Mouse (Mus musculus): ENCODE data around the gene Ust. TPM values are rescaled to one million over a fixed set of nuclear protein-coding genes. Genes with fewer than 3 reads are reported as not detected.
"Not testable (repeated sequence)": the region's sequence is repeated elsewhere in the genome, so short reads cannot be mapped to it uniquely, and the experiment has no call there.

Gene Ust
- polyA plus RNA-seq (2015; fragmentation: Nextera tagmentation; extraction: Ambion mirVana): 4.1 and 4.5 TPM in 2 replicates

DNA sequence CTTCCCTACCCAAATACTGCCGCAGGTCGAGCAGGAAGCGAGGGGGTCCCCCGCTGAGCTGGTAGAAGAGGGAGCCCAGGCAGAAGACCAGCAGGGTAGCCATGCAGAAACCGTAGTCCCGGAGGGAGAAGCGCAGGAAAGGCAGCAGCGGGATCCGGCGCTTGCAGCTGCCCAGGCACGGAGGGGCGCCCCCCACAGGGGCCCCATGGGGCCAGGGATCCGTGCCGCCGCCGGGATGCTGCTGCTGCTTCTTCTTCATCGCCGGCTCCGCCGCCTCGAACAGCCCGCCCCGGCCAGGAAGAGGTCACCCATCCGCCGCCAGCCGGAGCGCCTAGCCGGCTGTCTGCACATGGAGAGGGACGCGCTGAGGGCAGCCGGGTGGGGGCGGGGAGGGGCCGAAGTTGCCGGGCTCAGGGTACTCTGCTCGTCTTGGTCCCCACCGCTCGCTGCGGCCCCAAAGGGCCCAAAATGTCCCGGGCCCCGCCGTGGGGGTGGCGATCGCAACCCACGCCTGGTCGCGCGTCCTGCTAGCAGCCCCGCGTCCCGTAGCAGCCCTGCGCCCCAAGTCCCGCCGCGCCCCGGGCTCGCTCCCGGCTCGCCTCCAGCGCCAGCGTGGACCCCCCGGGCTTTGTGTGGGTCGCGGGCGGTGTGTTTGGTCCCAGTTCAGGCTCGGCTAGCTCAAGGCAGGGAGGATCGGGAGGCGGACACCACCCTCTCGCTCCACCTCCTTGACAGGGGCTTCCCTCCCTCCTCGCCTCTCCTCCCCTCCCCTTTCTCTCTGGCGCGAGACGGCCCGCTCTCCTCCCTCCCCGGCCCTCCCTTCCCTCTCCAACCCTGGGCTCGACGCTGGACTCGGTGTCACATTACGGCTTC, at the start of gene Ust:
Ust (minus strand) TSS at position 685 of the 873 bp plus-strand sequence.
- Histone ChIP-seq H3K4me3 (peak within 1 kb of the TSS; percentile 81), H3K4me2 (peak within 1 kb of the TSS; percentile 92), H3K4me1 (replicated peaks) (peaks cover 25% of the 10 kb centered on the region), H3K9ac (peak within 1 kb of the TSS; percentile 82), H3K27me3 (peaks cover 43% of the 10 kb centered on the region), H3K36me3 (no peaks in the 10 kb centered on the region), H3K9me3 (no peaks in the 10 kb centered on the region), H3K27ac (peak within 1 kb of the TSS; percentile 58; the same call in 1 of the 2 replicates)
- peak; percentile 87 for ATAC-seq (ENCODE audit: low FRiP score)
- 0% methylated on average over 71 of the region's 78 CpGs for WGBS

DNA sequence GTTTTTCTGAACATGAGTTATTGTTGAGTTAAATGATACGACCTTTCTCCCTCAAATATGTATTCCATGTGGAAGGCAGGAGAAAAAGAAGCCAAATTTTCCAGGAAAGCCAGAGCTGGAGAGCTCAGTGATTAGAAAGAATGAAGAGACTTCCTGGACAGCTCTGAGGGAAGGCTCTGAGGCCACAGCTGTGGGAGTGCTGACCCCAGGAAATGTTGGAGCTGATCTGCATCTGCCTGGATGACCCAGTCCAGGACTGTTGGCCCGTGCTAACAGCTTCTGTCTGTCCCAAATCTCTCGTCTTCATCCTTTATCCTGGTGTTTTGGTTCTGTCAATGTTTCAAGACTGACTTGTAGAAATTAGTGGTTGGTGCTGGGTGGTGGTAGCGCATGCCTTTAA, 42.7 kb upstream of the Ust start:
- Histone ChIP-seq H3K4me2 (no peak overlapping the region), H3K4me3 (no peak overlapping the region), H3K27ac (no peak overlapping the region), H3K27me3 (no peaks in the 10 kb centered on the region), H3K9ac (no peak overlapping the region), H3K36me3 (no peaks in the 10 kb centered on the region), H3K9me3 (peaks cover 3% of the 10 kb centered on the region; the same call in 1 of the 2 replicates), H3K4me1 (replicated peaks) (no peaks in the 10 kb centered on the region)
- WGBS: 82% methylated on average over 4 of the region's 4 CpGs
- no peak for ATAC-seq (ENCODE audit: low FRiP score)

DNA sequence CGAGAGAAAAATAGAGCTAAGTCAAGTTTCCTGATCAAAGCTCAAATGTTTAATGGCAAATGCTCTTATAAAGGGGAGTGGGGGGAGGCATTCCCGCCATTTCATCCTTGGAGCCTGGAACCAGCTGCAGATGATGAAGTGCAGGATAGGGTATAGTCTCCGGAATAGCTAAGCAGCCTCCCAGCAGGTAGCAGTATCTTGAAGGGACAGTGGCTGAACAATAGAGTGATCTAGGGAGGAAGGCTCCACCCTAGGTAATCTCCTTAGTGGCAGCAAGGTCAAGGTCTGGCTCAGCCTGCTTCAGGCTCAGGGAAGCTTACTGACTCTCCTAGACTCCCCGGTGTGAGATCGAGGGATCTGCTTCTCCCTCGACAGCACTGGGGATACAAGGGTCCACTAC, 40.9 kb upstream of the Ust start:
- H3K4me2 ChIP-seq; ATAC-seq (ENCODE audit: low FRiP score); H3K36me3 ChIP-seq; H3K4me3 ChIP-seq; H3K27ac ChIP-seq; H3K27me3 ChIP-seq; H3K9ac ChIP-seq; H3K4me1 ChIP-seq (replicated peaks): not testable (repeated sequence)
- peaks cover 11% of the 10 kb centered on the region; the same call in 1 of the 2 replicates for H3K9me3 ChIP-seq
- WGBS: 66% methylated on average over 6 of the region's 6 CpGs

DNA sequence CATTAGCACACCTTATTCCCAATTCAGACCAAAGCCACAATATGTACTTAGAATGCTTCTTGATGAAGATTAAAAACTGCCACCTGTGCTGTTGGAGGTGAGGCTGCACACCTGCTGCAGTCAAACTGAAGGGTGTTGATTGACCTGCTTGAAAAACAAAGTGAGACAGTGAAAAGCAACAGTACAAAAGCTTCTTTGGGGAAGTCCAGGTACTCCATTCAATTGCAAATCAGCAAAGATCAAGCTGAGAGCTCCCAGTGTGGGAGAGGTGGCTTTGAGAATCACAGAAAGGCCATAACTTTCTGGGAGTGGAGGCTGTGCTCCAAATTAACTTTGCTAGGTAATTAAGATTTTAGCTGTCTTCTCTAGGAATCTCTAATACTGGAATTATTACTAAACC, 33.6 kb upstream of the Ust start:
- H3K4me1 ChIP-seq (replicated peaks); ATAC-seq (ENCODE audit: low FRiP score); H3K9ac ChIP-seq; H3K4me2 ChIP-seq; H3K27ac ChIP-seq; H3K36me3 ChIP-seq; H3K4me3 ChIP-seq; H3K27me3 ChIP-seq: not testable (repeated sequence)
- H3K9me3 ChIP-seq: peaks cover 26% of the 10 kb centered on the region

DNA sequence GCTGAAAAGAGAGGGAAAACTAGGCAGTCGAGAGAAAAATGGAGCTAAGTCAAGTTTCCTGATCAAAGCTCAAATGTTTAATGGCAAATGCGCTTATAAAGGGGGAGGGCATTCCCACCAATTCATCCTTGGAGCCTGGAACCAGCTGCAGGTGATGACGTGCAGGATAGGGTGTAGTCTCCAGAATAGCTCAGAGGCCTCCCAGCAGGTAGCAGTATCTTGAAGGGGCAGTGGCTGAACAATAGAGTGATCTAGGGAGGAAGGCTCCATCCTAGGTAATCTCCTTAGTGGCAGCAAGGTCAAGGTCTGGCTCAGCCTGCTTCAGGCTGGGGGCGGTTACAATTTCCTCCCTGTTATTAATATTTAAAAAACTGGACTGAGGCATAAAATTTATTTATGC, 33.0 kb upstream of the Ust start:
- not testable (repeated sequence) for H3K4me2 ChIP-seq; H3K9ac ChIP-seq; H3K4me1 ChIP-seq (replicated peaks); H3K36me3 ChIP-seq; H3K27ac ChIP-seq; ATAC-seq (ENCODE audit: low FRiP score); H3K27me3 ChIP-seq; H3K4me3 ChIP-seq
- peaks cover 26% of the 10 kb centered on the region for H3K9me3 ChIP-seq
- WGBS: 88% methylated on average over 4 of the region's 4 CpGs

DNA sequence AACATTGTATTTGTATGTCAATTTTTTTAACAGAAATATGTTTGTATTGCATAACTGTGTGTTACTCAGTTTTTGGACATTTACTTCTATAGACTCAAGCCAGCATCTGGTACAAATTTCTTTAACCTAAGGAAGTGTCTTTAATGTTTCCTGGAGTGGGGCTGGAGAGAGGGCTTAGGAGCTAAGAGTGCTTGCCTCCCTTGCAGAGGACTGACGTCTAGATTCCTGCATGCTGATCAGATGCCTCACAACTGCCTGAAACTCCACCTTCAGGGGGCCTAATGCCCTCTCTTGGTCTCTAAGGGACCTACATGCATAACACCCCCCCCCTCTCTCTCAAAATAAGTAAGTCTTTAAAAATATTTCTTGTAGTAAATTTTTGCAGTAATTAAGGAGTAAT, 22.9 kb upstream of the Ust start:
- no peak overlapping the region for H3K4me3 ChIP-seq
- H3K4me1 ChIP-seq (replicated peaks): no peaks in the 10 kb centered on the region
- no peak for ATAC-seq (ENCODE audit: low FRiP score)
- H3K36me3 ChIP-seq: no peaks in the 10 kb centered on the region
- H3K27me3 ChIP-seq: no peaks in the 10 kb centered on the region
- H3K4me2 ChIP-seq: no peak overlapping the region
- no peak overlapping the region for H3K9ac ChIP-seq
- H3K9me3 ChIP-seq: 0 out of 2 replicates have a peak, but pooled peaks cover 3% of the 10 kb centered on the region
- no peak overlapping the region for H3K27ac ChIP-seq
- 11% methylated on average over 1 of the region's 1 CpGs for WGBS

DNA sequence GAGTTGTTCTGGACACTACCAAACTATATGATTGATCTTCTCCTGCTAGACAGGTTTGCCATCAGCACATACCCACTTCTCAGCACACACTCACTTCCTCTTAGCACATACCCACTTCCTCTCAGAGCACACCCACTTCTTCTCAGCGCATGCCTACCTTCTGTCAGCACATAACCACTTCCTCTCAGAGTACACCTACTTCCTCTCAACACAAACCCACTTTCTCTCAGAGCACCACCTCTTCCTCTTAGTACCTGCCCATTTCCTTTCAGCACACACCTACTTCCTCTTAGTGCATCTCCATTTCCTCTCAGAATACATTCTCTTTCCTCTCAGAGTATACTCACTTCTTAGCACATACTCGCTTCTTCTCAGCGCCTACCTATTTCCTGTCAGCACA, 16.8 kb upstream of the Ust start:
- WGBS: 93% methylated on average over 3 of the region's 3 CpGs
- H3K4me3 ChIP-seq: no peak overlapping the region
- no peaks in the 10 kb centered on the region for H3K27me3 ChIP-seq
- H3K9me3 ChIP-seq: 0 out of 2 replicates have a peak, but pooled peaks cover 3% of the 10 kb centered on the region
- H3K27ac ChIP-seq: no peak overlapping the region
- no peaks in the 10 kb centered on the region for H3K4me1 ChIP-seq (replicated peaks)
- no peaks in the 10 kb centered on the region for H3K36me3 ChIP-seq
- H3K4me2 ChIP-seq: no peak overlapping the region
- ATAC-seq (ENCODE audit: low FRiP score): no peak
- H3K9ac ChIP-seq: no peak overlapping the region

DNA sequence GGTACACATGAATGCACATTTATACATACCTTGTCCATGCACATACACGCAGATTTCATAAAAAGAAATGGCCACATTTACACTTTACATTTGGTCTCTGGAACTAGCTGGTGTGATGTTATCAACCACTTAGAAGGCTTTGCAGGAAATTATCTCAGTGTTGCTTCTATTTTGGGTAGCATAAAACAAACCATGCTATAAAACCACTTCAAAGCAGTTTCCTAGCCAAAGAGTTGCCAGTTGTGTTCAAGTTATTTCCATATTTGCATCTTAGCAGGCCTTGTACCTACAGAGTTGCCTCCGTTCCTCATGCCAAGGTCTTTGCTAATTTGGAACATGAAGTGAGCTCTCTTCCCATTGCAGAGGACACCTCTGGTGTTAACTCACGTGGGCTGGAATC, 13.0 kb upstream of the Ust start:
- no peaks in the 10 kb centered on the region for H3K4me1 ChIP-seq (replicated peaks)
- H3K36me3 ChIP-seq: no peaks in the 10 kb centered on the region
- ATAC-seq (ENCODE audit: low FRiP score): no peak
- no peak overlapping the region for H3K9ac ChIP-seq
- 88% methylated on average over 3 of the region's 3 CpGs for WGBS
- H3K27me3 ChIP-seq: no peaks in the 10 kb centered on the region
- no peak overlapping the region for H3K4me3 ChIP-seq
- no peak overlapping the region for H3K27ac ChIP-seq
- H3K9me3 ChIP-seq: no peaks in the 10 kb centered on the region
- H3K4me2 ChIP-seq: no peak overlapping the region

DNA sequence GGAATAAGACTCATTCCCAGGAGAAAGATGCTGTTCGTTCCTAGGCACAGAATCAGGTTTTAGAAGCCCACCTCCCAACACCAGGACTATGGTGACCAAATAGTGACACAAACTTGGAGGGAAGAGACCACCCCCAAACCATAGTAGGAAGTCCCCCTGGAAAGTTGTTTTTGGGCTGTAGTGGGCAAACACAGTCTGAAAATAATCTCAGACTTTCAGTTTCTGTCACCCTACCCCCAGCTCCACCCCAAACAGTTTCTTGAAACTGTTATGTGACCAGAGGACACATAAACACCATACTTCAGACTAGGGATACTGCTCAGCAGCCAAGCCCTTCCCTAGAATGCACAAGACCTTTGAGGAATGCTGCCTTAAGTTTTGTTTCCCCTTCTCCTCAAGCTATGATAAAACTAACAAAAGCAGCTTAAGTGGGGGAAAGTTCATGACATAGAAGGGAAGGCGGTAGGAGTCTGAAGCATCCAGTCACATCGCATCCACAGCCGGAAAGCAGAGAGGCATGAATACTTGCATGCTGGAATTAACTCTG, 12.0 kb upstream of the Ust start:
- WGBS: 87% methylated on average over 4 of the region's 4 CpGs

DNA sequence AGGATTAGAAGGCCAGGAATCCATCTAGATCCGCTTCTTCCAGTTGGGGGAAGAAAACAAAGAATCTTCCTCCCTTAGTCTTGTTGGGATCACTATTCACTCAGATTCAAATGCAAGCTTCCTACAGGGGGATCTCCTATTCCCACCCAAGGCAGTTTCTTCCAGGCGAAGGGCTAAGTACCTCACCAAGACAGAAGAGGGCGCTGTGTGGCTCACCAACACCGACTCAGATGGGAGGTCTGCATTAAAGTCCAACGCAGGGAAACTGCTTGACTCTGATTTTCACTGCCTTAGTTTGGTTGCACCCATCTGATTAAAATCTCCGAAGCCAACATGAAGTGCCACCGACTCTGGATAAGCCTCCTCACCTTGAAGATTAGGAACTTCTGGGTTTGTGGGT, 10.5 kb upstream of the Ust start:
- H3K4me2 ChIP-seq: no peak overlapping the region
- H3K9me3 ChIP-seq: no peaks in the 10 kb centered on the region
- H3K36me3 ChIP-seq: no peaks in the 10 kb centered on the region
- no peak overlapping the region for H3K9ac ChIP-seq
- no peak overlapping the region for H3K4me3 ChIP-seq
- no peak for ATAC-seq (ENCODE audit: low FRiP score)
- no peaks in the 10 kb centered on the region for H3K27me3 ChIP-seq
- no peaks in the 10 kb centered on the region for H3K4me1 ChIP-seq (replicated peaks)
- WGBS: 38% methylated on average over 7 of the region's 7 CpGs
- H3K27ac ChIP-seq: no peak overlapping the region

More for the DNA sequence above, 12.0 kb upstream of the Ust start:
- H3K4me1 ChIP-seq (replicated peaks): no peaks in the 10 kb centered on the region
- H3K9ac ChIP-seq: no peak overlapping the region
- no peak overlapping the region for H3K4me3 ChIP-seq
- no peak for ATAC-seq (ENCODE audit: low FRiP score)
- no peaks in the 10 kb centered on the region for H3K36me3 ChIP-seq
- no peaks in the 10 kb centered on the region for H3K9me3 ChIP-seq
- H3K27me3 ChIP-seq: no peaks in the 10 kb centered on the region
- no peak overlapping the region for H3K27ac ChIP-seq
- H3K4me2 ChIP-seq: no peak overlapping the region

DNA sequence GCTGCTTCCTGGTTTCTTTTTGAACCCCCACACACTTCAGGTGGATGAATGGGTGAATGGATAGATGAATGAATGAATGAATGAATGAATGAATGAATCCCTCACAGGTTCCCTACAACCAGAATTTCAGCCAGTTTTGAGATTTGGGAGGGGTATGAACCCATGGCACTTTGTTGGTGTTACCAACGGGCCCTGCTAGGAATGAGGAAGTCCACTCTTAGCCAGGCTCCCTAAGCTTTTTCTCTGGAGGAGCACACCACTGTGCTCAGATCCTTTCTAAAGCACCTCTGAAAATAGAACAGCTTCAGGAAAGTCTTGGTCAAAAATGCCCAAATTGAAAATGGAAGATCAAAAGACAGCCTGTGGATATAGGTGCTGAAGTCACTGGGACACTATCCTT, 6.7 kb upstream of the Ust start:
- H3K4me3 ChIP-seq: no peak overlapping the region
- H3K27ac ChIP-seq: no peak overlapping the region
- H3K36me3 ChIP-seq: no peaks in the 10 kb centered on the region
- no peaks in the 10 kb centered on the region for H3K9me3 ChIP-seq
- H3K4me2 ChIP-seq: no peak overlapping the region
- ATAC-seq (ENCODE audit: low FRiP score): no peak
- WGBS: 96% methylated on average over 1 of the region's 1 CpGs
- 0 out of 2 replicates have a peak, but pooled peaks cover 5% of the 10 kb centered on the region for H3K4me1 ChIP-seq (replicated peaks)
- H3K9ac ChIP-seq: no peak overlapping the region
- peaks cover 7% of the 10 kb centered on the region for H3K27me3 ChIP-seq

DNA sequence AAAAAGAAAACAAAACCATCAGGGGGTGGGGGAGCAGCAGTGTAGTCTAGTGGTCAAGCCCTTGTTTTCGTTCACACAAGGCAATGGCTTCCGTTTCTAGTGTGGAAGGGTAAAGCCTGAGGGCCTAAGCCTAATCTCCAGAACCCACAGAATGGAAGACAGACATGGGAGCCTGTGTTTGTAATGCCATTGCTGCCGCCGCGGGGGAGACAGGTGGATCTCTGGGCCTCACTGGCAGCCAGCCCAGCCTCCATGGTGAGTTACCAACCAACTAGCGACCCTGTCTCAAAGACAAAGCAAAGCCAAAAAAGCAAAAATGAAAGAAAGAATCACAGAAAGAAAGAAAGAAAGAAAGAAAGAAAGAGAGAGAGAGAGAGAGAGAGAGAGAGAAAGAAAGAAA, 2.9 kb upstream of the Ust start:
- no peak overlapping the region for H3K27ac ChIP-seq
- H3K4me2 ChIP-seq: no peak overlapping the region
- no peak overlapping the region for H3K4me3 ChIP-seq
- no peak for ATAC-seq (ENCODE audit: low FRiP score)
- H3K9me3 ChIP-seq: no peaks in the 10 kb centered on the region
- H3K4me1 ChIP-seq (replicated peaks): peaks cover 25% of the 10 kb centered on the region
- no peak overlapping the region for H3K9ac ChIP-seq
- WGBS: 67% methylated on average over 6 of the region's 6 CpGs
- peaks cover 36% of the 10 kb centered on the region for H3K27me3 ChIP-seq
- no peaks in the 10 kb centered on the region for H3K36me3 ChIP-seq

Data from hindbrain, embryonic 13.5 days (tissue).